Mouse (Mus musculus): Measurements from ENCODE around the gene Prpf40b. TPM values are rescaled to one million over a fixed set of nuclear protein-coding genes. Genes with fewer than 3 reads are reported as not detected.

Prpf40b gene
- polyA plus RNA-seq, 1 experiment from 2014 or later: 13.0 TPM

DNA sequence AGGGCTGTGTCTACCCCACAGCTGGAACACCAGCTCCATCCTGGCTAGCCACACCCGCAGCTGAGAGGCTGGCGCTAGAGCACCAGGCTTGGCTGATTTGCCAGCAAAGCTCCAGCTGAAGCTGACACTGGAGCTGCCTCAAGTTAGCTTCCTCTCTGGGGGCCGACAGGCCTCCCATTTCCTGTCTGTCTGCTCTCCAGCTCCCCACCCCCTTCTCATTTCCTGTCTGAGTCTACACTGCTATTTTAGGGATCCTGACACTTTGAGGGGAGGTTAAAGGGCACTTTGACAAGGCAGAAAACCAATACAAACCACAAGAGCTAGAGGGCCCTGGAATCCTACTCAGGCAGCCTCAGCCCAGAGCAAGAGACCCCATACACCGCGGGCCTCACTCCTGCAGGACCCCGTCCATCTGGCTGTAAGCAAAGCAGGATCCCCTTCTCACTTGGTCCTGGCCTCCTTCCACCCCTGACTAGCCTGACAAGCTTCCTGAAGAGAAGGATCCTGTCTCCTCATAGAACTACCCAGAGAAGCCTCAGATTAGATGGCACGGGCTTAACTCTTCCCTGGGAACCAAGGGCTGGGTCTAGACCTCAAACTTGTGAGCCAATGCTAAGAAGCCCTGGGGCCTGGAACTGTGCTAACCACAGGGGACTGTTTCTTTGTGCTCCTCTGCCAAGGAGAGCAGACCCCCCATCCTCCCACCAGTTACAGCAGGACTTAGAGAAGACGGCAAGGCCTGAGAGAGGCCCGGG lies 38.2 kb downstream of the Prpf40b start:
- DNase-seq (ENCODE audit: low spot score): peak; percentile 93

- DNase-seq (ENCODE audit: low spot score): no peak
Observed at GRCm38 (mm10) chr15:99333676-99334065, 38.8 kb downstream of the Prpf40b start.

- DNase-seq (ENCODE audit: low spot score): no peak
Observed at GRCm38 (mm10) chr15:99334500-99334899, 39.6 kb downstream of the Prpf40b start.

DNA sequence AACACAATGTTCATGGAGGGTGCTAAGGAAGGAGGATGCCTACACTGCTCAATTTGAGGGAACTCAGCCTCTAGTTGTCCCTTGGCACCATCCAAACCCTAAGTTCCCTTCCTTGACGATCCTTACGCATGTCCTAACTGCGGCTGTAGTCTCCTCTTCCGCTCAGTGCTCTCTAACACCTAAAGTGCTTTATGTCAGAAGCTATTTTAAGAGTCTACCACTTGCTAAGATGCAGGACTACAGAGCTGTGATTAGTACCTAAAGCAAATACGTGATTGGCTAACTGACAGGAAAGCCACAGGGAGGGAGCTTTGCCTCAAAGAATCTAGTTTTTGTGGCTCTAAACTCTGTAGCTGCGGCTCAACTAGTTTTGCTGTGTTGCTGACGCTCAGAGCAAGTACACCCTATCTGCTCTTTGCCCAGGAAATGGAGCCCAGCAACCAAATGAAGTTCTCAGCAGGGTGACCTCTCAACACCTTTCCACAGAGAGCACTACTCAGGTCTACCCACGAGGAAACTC lies 41.0 kb downstream of the Prpf40b start:
- peak; percentile 27 for DNase-seq (ENCODE audit: low spot score)

DNA sequence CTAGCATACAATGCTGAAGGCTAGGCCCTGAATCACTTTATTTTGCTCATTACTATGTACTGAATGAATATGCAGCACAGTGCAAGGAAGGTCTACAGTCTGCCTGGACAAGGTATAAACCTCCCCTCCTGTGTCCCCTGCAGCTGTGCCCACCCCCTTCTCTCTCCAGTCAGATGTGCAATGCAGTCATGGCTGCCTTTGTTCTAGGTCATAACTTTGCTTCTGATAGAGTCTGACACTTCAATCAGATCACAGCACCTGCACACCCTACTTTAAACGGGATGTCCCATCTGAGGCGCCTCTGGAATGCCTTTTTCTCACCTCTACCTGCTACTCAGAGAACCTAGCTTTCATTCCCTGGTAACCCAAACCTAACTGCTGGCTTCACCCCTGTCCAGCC lies 44.0 kb downstream of the Prpf40b start:
- peak; percentile 64 for DNase-seq (ENCODE audit: low spot score)

GRCm38 (mm10) chr15:99339669-99340068 lies 44.8 kb downstream of the Prpf40b start:
- DNase-seq (ENCODE audit: low spot score): no peak

DNA sequence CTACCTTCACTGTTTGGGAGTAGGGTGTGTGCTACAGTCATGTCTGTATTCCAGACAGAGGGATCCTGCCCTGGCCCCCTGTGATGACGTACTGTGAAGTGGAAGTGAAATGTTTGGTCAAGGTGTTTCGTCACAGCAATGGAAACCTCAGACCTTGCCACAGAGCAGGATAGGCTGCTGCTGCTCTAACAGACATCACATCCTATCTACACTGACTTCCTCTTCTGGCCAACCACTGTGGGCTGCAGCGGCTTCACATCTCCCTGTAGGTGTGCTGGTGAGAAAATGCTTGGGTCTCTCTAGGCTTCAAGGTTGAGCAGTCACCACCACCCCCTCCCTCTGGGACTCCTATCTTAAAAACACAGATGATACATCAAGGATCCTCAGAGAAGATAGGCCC lies 46.2 kb downstream of the Prpf40b start:
- peak; percentile 56 for DNase-seq (ENCODE audit: low spot score)

DNA sequence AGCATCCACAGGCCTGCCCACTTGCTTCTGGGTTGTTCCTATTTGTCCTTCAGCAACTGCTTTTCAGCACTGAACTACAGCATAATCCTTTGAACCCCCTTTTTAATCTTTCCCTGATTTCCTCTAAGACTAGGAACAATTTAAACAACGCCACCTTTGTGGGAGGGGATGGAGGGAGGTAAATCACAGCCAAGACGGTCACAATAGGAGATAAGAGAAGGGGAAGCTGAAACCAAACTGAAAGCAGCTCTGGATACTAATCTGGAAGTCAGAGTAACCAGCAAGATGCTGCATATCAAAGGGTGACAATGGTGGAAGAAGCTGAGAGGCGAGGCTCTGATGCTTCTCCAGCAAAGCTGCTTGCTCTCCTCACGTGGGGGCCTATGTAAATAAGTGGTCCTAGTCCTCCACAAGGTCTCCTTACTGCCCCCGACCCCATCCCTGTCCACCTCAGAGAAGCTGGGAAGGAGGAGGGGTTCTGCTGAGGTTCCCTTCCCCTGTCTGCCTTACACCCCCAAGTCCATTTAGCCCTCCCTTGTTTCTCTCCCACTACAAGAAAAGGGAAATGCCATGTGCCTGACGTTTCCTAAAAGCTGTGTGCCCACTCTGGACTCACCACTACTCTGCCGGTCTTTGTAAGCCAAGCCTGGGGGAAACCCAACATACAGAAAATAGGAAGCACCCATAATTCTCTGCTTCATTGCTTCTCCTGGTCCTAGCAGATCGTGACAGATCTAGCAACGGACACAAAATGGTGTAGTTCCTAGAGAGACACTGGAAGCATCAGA lies 47.5 kb downstream of the Prpf40b start:
- DNase-seq (ENCODE audit: low spot score): no peak

DNA sequence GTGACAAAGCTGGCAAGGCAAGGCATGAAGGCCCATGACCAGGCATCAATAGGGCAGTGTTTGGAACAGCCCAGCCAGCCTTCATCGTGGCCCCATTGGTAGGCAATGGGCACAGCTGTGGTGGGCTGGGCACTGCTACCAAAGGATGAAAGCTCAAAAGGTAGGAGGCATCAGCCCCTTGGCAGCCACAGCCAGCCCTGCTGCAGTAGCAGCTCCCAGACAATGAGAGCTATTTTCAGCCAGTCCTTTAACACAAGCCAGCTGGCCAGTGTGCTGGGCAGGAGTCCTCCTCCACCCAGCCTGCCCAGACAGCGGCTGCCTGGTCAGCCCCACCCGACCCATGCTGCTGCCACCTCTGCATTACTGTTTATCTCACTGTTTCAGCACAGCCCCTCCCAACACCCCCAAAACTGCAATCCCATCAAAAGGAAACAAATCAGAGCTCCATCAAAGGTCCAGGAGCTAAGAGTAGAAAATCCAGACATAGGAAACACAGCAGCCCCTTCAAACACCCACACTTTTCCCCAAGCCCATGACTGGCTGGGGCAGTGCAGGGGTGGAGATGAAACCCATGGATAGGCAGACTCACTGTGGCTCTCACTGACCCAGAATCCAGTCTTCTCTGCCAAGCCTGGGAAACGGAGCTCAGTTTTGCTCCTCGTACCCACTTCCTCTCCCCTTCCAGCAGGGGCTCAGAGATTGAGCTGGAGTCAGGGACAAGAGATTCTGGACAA lies 48.7 kb downstream of the Prpf40b start:
- no peak for DNase-seq (ENCODE audit: low spot score)

DNA sequence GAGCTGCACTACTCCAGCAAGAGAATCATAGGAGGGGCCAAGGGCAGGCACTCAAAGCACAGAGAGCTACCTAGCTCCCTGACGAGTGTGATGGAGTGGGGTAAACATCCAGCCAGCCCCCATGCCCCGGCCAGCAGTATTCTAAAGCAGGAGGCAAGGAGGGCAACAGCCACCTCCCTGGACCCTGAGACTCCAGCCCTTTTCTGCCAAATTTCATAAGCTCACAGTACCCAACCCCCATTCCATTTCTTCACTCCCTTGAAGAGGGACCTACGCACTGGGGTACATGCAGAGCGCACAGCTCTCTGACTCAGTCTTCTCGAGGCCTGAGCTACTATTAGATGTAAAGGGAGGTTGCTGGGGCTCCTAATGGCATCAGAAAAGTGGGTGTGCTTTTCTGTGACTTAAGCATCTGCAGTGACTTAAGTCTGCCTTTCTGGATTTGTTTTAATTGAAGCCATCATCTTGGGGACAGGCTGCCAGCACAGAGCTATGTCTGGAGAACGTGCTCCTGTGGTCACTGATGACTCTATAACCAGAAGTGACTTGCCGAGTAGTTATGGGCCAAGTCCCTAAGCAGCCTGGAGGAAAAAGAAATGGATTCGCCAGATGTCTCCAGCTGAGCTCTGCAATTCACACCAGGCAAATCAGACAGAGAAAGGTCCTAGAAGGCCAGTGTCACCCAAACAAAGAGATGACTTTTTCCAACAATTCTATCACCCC lies 49.4 kb downstream of the Prpf40b start:
- no peak for DNase-seq (ENCODE audit: low spot score)

DNA sequence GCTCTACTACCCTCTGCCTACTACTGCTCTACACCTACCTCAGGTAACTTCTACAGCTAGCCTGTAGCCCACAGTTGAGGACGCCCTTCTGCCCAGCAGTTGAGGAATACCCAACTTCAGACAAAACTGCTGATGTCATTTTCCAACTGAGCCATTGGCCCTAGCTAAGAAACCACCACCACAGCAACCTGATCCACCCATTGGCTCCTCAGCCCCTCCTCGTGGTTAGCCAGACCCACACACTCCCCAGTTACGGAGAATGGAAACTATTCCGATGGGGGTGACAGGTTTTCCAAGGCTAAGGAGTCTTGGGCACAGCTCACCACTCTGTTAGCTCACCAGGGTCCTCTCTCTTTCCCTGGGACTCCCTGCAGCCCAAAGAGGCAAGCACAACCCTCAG lies 50.1 kb downstream of the Prpf40b start:
- DNase-seq (ENCODE audit: low spot score): no peak

DNA sequence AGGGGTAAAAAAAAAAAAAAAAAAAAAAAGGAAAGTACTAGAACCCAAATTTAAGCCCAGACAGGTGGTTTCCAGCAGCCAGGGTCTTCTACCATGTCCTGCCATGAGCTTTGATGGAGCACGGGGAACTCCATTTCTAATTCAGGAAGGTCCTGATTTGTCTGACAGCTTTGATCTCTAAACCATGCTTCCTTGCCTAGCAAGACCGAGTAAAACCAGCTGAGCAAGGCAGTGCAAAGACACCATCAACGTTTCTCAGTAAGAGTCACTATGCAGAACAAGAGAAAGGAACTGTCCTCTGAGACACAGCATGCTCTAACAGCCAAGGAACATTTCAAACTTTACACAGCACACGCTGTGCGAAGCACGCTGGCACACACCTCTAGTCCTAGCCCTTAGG lies 56.7 kb downstream of the Prpf40b start:
- no peak for DNase-seq (ENCODE audit: low spot score)

DNA sequence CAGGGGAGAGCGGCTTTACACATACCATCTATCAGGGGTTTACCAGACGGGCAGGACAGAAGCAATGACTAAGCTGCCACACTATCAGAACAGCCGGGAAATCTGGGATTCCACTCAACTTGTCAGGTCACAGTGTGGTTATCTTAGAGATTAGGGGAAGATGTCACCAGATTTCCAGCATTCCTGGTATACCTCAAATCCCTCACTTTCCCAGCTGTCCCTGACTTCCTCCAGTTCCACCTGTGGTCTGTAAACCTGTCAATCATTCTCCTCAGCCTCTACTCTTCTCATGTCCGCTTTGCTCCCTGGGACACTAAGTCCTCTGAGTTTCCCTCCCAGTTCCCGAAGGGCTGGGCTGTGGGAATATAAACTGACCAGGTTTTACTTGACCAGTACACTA lies 57.4 kb downstream of the Prpf40b start:
- no peak for DNase-seq (ENCODE audit: low spot score)

DNA sequence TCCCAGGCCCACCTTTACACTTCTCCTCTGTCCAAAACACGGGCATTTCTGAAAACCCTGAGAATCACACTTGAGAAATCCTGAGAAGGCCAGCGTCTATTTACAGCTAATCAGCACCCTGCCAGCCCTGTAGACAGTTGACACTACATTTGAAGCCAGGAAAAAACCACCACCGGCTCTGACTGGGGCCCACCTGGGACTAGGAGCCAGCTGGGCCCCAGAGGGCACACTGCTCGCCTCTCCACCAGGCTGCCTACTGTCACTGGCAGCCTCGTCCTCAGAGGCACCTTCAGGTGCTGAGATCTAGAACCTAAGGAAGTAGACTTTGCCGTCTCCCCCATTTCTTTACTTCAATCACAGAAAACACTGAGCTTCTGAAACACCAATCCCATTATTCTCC lies 60.8 kb downstream of the Prpf40b start:
- peak; percentile 69 for DNase-seq (ENCODE audit: low spot score)

- DNase-seq (ENCODE audit: low spot score): no peak
Observed at GRCm38 (mm10) chr15:99356462-99356861, 61.6 kb downstream of the Prpf40b start.

- DNase-seq (ENCODE audit: low spot score): no peak
Observed at GRCm38 (mm10) chr15:99358952-99359351, 64.1 kb downstream of the Prpf40b start.

- DNase-seq (ENCODE audit: low spot score): no peak
Observed at GRCm38 (mm10) chr15:99364022-99364530, 69.2 kb downstream of the Prpf40b start.

- peak; percentile 71 for DNase-seq (ENCODE audit: low spot score)
Observed at GRCm38 (mm10) chr15:99364921-99365320, 70.0 kb downstream of the Prpf40b start.
